Mouse (Mus musculus): ENCODE measurements at regions not wholly inside any gene's neighbourhood (a gene's known extent, or its start where the extent isn't known, plus 50 kb on each side); places are given as distances from the start of the nearest gene placed in this dataset.

GRCm38 (mm10) chr11:24731431-24731830 lies 653.6 kb downstream of the Bcl11a start:
- no peak for DNase-seq (ENCODE audit: low spot score)
- no peak overlapping the region for H3K4me3 ChIP-seq (ENCODE audit: low read depth, low read length)
- no peak for ATAC-seq
- no peaks in the 10 kb centered on the region for H3K27me3 ChIP-seq (replicated peaks; ENCODE audit: insufficient read depth, low read length)
- 14% methylated on average over 1 of the region's 1 CpGs for WGBS
- H3K4me2 ChIP-seq (replicated peaks; ENCODE audit: low read depth, low read length), result no peak overlapping the region
- TF ChIP-seq CTCF (IDR thresholded peaks at IDR 0.05) (no peak), EP300 (IDR thresholded peaks at IDR 0.05) (no peak)
- no peak overlapping the region for H3K27ac ChIP-seq (ENCODE audit: low read length)
- H3K36me3 ChIP-seq (ENCODE audit: insufficient read depth, low read length), result no peaks in the 10 kb centered on the region
- no peaks in the 10 kb centered on the region for H3K4me1 ChIP-seq (ENCODE audit: insufficient read depth, low read depth, low read length)
- no peaks in the 10 kb centered on the region for H3K9me3 ChIP-seq (ENCODE audit: low read length)
- no peak overlapping the region for H3K9ac ChIP-seq (replicated peaks; ENCODE audit: low read depth)

- no peak for DNase-seq (ENCODE audit: low spot score)
- H3K27ac ChIP-seq (ENCODE audit: low read length), result no peak overlapping the region
- TF ChIP-seq EP300 (IDR thresholded peaks at IDR 0.05) (no peak), CTCF (IDR thresholded peaks at IDR 0.05) (no peak)
- H3K9me3 ChIP-seq (ENCODE audit: low read length), result no peaks in the 10 kb centered on the region
- no peak for ATAC-seq
- WGBS, result 11% methylated on average over 14 of the region's 14 CpGs
- no peaks in the 10 kb centered on the region for H3K4me1 ChIP-seq (ENCODE audit: insufficient read depth, low read depth, low read length)
- no peak overlapping the region for H3K4me3 ChIP-seq (ENCODE audit: low read depth, low read length)
- H3K4me2 ChIP-seq (replicated peaks; ENCODE audit: low read depth, low read length), result 0 out of 2 replicates have a peak overlapping the region, but pooled peaks have one; percentile 1
- no peaks in the 10 kb centered on the region for H3K36me3 ChIP-seq (ENCODE audit: insufficient read depth, low read length)
- H3K27me3 ChIP-seq (replicated peaks; ENCODE audit: insufficient read depth, low read length), result no peaks in the 10 kb centered on the region
- H3K9ac ChIP-seq (replicated peaks; ENCODE audit: low read depth), result no peak overlapping the region
Measured at GRCm38 (mm10) chr11:24739710-24740255, 661.9 kb downstream of the Bcl11a start.

GRCm38 (mm10) chr11:24740466-24740865 lies 662.6 kb downstream of the Bcl11a start:
- Histone ChIP-seq H3K4me2 (replicated peaks; ENCODE audit: low read depth, low read length) (no peak overlapping the region), H3K4me1 (ENCODE audit: insufficient read depth, low read depth, low read length) (no peaks in the 10 kb centered on the region), H3K9me3 (ENCODE audit: low read length) (no peaks in the 10 kb centered on the region), H3K27me3 (replicated peaks; ENCODE audit: insufficient read depth, low read length) (no peaks in the 10 kb centered on the region), H3K36me3 (ENCODE audit: insufficient read depth, low read length) (no peaks in the 10 kb centered on the region), H3K27ac (ENCODE audit: low read length) (no peak overlapping the region), H3K9ac (replicated peaks; ENCODE audit: low read depth) (no peak overlapping the region), H3K4me3 (ENCODE audit: low read depth, low read length) (no peak overlapping the region)
- DNase-seq (ENCODE audit: low spot score) (no peak), ATAC-seq (no peak)
- TF ChIP-seq CTCF (IDR thresholded peaks at IDR 0.05), result no peak
- no peak for TF ChIP-seq EP300 (IDR thresholded peaks at IDR 0.05)
- WGBS, result 84% methylated on average over 2 of the region's 2 CpGs

GRCm38 (mm10) chr11:24742561-24742960 lies 664.7 kb downstream of the Bcl11a start:
- WGBS, result 52% methylated on average over 8 of the region's 8 CpGs
- TF ChIP-seq CTCF (IDR thresholded peaks at IDR 0.05) (no peak), EP300 (IDR thresholded peaks at IDR 0.05) (no peak)
- no peaks in the 10 kb centered on the region for H3K27me3 ChIP-seq (replicated peaks; ENCODE audit: insufficient read depth, low read length)

GRCm38 (mm10) chr11:24743439-24743838 lies 665.6 kb downstream of the Bcl11a start:
- TF ChIP-seq CTCF (IDR thresholded peaks at IDR 0.05) (peak; percentile 4; the same call in 1 of the 2 replicates), EP300 (IDR thresholded peaks at IDR 0.05) (no peak)
- DNase-seq (ENCODE audit: low spot score), result no peak
- no peaks in the 10 kb centered on the region for H3K4me1 ChIP-seq (ENCODE audit: insufficient read depth, low read depth, low read length)
- H3K36me3 ChIP-seq (ENCODE audit: insufficient read depth, low read length), result no peaks in the 10 kb centered on the region
- no peak overlapping the region for H3K4me2 ChIP-seq (replicated peaks; ENCODE audit: low read depth, low read length)
- 50% methylated on average over 1 of the region's 1 CpGs for WGBS
- no peak overlapping the region for H3K4me3 ChIP-seq (ENCODE audit: low read depth, low read length)
- no peak overlapping the region for H3K27ac ChIP-seq (ENCODE audit: low read length)
- no peak for ATAC-seq
- no peaks in the 10 kb centered on the region for H3K27me3 ChIP-seq (replicated peaks; ENCODE audit: insufficient read depth, low read length)
- H3K9me3 ChIP-seq (ENCODE audit: low read length), result no peaks in the 10 kb centered on the region
- H3K9ac ChIP-seq (replicated peaks; ENCODE audit: low read depth), result no peak overlapping the region

More at GRCm38 (mm10) chr11:24742561-24742960, 664.7 kb downstream of the Bcl11a start:
- Histone ChIP-seq H3K9me3 (ENCODE audit: low read length) (no peaks in the 10 kb centered on the region), H3K4me2 (replicated peaks; ENCODE audit: low read depth, low read length) (no peak overlapping the region), H3K27ac (ENCODE audit: low read length) (no peak overlapping the region), H3K36me3 (ENCODE audit: insufficient read depth, low read length) (no peaks in the 10 kb centered on the region), H3K9ac (replicated peaks; ENCODE audit: low read depth) (no peak overlapping the region), H3K4me3 (ENCODE audit: low read depth, low read length) (no peak overlapping the region), H3K4me1 (ENCODE audit: insufficient read depth, low read depth, low read length) (no peaks in the 10 kb centered on the region)
- no peak for DNase-seq (ENCODE audit: low spot score)
- ATAC-seq, result no peak

- no peak for ATAC-seq
- Histone ChIP-seq H3K9ac (replicated peaks; ENCODE audit: low read depth) (no peak overlapping the region), H3K36me3 (ENCODE audit: insufficient read depth, low read length) (no peaks in the 10 kb centered on the region), H3K4me1 (ENCODE audit: insufficient read depth, low read depth, low read length) (no peaks in the 10 kb centered on the region), H3K9me3 (ENCODE audit: low read length) (no peaks in the 10 kb centered on the region), H3K27me3 (replicated peaks; ENCODE audit: insufficient read depth, low read length) (no peaks in the 10 kb centered on the region), H3K4me3 (ENCODE audit: low read depth, low read length) (no peak overlapping the region), H3K27ac (ENCODE audit: low read length) (no peak overlapping the region), H3K4me2 (replicated peaks; ENCODE audit: low read depth, low read length) (no peak overlapping the region)
- TF ChIP-seq EP300 (IDR thresholded peaks at IDR 0.05), result no peak
- no peak for TF ChIP-seq CTCF (IDR thresholded peaks at IDR 0.05)
- no peak for DNase-seq (ENCODE audit: low spot score)
- 49% methylated on average over 4 of the region's 4 CpGs for WGBS
Measured at GRCm38 (mm10) chr11:24745841-24746240, 668.0 kb downstream of the Bcl11a start.

All from lung, postnatal 0 days (tissue).